Mouse (Mus musculus) G1E (cell line): ENCODE results near the gene Napb.

Experiments used
- CTCF ChIP-seq: IDR thresholded peaks from 2 replicates; pipeline ENCODE4 v1.5.1; 2012; ENCODE audit warnings: low read depth, low read length, inconsistent platforms, mixed read lengths
- GATA1 ChIP-seq: IDR thresholded peaks from 2 replicates; pipeline ENCODE4 v1.6.1; 2012; ENCODE audit warnings: borderline replicate concordance, low read length, inconsistent platforms, mixed read lengths
- GATA2 ChIP-seq: IDR thresholded peaks from 2 replicates; pipeline ENCODE4 v1.6.1; 2012; ENCODE audit warnings: low read depth, low read length, inconsistent platforms, borderline replicate concordance
- TAL1 ChIP-seq: conservative IDR thresholded peaks from 2 replicates; pipeline ENCODE4 v1.6.1; 2012; ENCODE audit warnings: low read depth, low read length, inconsistent platforms, mixed read lengths

GRCm38 (mm10) chr2:148690291-148690690 is 42.0 kb downstream of the Napb start:
- TF ChIP-seq CTCF (no peak), GATA1 (no peak), GATA2 (no peak), TAL1 (no peak)
